Mouse (Mus musculus): ENCODE measurements around the gene Dennd1a.

- no peak for TF ChIP-seq CTCF (IDR thresholded peaks at IDR 0.05; ENCODE audit: control insufficient read depth, insufficient read depth, insufficient read length)
- no peak for TF ChIP-seq MYOD1 (IDR thresholded peaks at IDR 0.05; ENCODE audit: control insufficient read depth, insufficient read length, low read depth)
Observed at GRCm38 (mm10) chr2:38165966-38166365, 121.2 kb downstream of the Dennd1a start.

All from C2C12 (cell line).